Comparison of ENCODE assay signal across 9 mouse cellular contexts in genomic region chr17:8423283-8423682, GRCm38 (mm10). TPM values are rescaled to one million over a fixed set of nuclear protein-coding genes. Genes with fewer than 3 reads are reported as not detected.
DNase-seq lines count a peak whose midpoint lies in the region; ATAC-seq and TF ChIP-seq lines count a peak whose summit lies in the region.
"Had no signal": no experiment of that assay in that cellular context is flagged by ENCODE, and none has a peak within 500 bp of the region (broad histone marks: within the 10 kb centered on the region; RNA-seq: fewer than 3 reads in every experiment).

No protein-coding gene starts in this region.

- no peaks in the 10 kb centered on the region for H3K27me3 ChIP-seq in liver, adult 2 months (ENCODE audit: control insufficient read depth, insufficient read depth, low read length)
- peaks cover 26% of the 10 kb centered on the region for H3K27me3 ChIP-seq in liver, embryonic 12.5 days (replicated peaks)
- peaks cover 14% of the 10 kb centered on the region for H3K27me3 ChIP-seq in Patski

- no peaks in the 10 kb centered on the region for H3K79me2 ChIP-seq in liver, adult 2 months (ENCODE audit: control insufficient read depth, insufficient read depth, low read length)

- no peak overlapping the region for H3K9ac ChIP-seq in liver, adult 2 months (ENCODE audit: low read depth, low read length)
- H3K9ac ChIP-seq in liver, embryonic 12.5 days = no peak overlapping the region
- H3K9ac ChIP-seq: limb, embryonic 13.5 days had no signal

- H3K36me3 ChIP-seq in liver, adult 2 months (ENCODE audit: control insufficient read depth, insufficient read depth, low read length) = no peaks in the 10 kb centered on the region
- H3K36me3 ChIP-seq in liver, embryonic 12.5 days = no peaks in the 10 kb centered on the region
- H3K36me3 ChIP-seq: limb, embryonic 13.5 days had no signal

- peak; percentile 48 for DNase-seq in embryo, embryonic 10 days (ENCODE audit: low spot score)
- DNase-seq in embryo, embryonic 11 days = no peak
- DNase-seq in liver, adult 2 months (ENCODE audit: extremely low read depth, low read depth, low spot score) = peak; percentile 7
- DNase-seq in Patski (ENCODE audit: low read depth, low spot score) = no peak
- DNase-seq in kidney, postnatal 4 days = peak; percentile 66 to 67
- DNase-seq in thymus, postnatal 25 days = peak; percentile 36

- H3K4me2 ChIP-seq in liver, embryonic 12.5 days = no peak overlapping the region
- H3K4me2 ChIP-seq: limb, embryonic 13.5 days had no signal

- ATAC-seq in liver, embryonic 12.5 days = no peak
- no peak for ATAC-seq in Patski
- no peak for ATAC-seq in frontal cortex, adult (ENCODE audit: low TSS enrichment)

- no peak overlapping the region for H3K4me3 ChIP-seq in liver, adult 2 months (ENCODE audit: insufficient read depth, low read depth, low read length)
- no peak overlapping the region for H3K4me3 ChIP-seq in liver, embryonic 12.5 days
- H3K4me3 ChIP-seq: limb, embryonic 13.5 days had no signal

- POLR2A ChIA-PET in Patski (lab: Charles Lee) = no interaction called here

- no peaks in the 10 kb centered on the region for H3K9me3 ChIP-seq in liver, embryonic 12.5 days (replicated peaks)
- H3K9me3 ChIP-seq: limb, embryonic 13.5 days had no signal

- 52% methylated on average over 2 of the region's 2 CpGs for WGBS in liver, adult 2 months
- 36% methylated on average over 2 of the region's 2 CpGs for WGBS in liver, embryonic 12.5 days (ENCODE audit: insufficient replicate concordance)

- peak; percentile 76 for TF ChIP-seq CTCF in liver, adult 2 months (IDR thresholded peaks at IDR 0.05; ENCODE audit: low read depth, low read length)
- TF ChIP-seq CTCF in Patski (IDR thresholded peaks at IDR 0.05) = peak; percentile 64

- peaks cover 5% of the 10 kb centered on the region; the same call in 1 of the 2 replicates for H3K4me1 ChIP-seq in liver, adult 2 months (ENCODE audit: control insufficient read depth, insufficient read depth, low read length)
- no peaks in the 10 kb centered on the region for H3K4me1 ChIP-seq in liver, embryonic 12.5 days
- H3K4me1 ChIP-seq: limb, embryonic 13.5 days had no signal

- no peak for TF ChIP-seq POLR2A in liver, adult 2 months (IDR thresholded peaks at IDR 0.05; ENCODE audit: extremely low read depth, insufficient read depth, low read length)

- in situ Hi-C loops in Patski (cut with MboI; ENCODE audit: low pct_unique_long_range_greater_than_20kb) = no loop called here

- CTCF ChIA-PET in Patski (lab: Charles Lee) = no interaction called here

- no peak overlapping the region for H3K27ac ChIP-seq in liver, adult 2 months (replicated peaks; ENCODE audit: insufficient read depth, low read depth, low read length)
- H3K27ac ChIP-seq in liver, embryonic 12.5 days = no peak overlapping the region
- H3K27ac ChIP-seq: limb, embryonic 13.5 days had no signal

RNA-seq across cellular contexts. Expression of gene T, which starts 10.9 kb away (rescaled TPM):
- total RNA-seq in liver, adult 2 months (2014; rRNA removed) = not detected in 2 replicates
- polyA plus RNA-seq in liver, adult 2 months (2012; rRNA removed) = not detected in 2 replicates
- polyA plus RNA-seq in liver, embryonic 12.5 days (2016; fragmentation: Nextera tagmentation; extraction: Ambion mirVana) = not detected in 2 replicates
- polyA plus RNA-seq in Patski (2021) = not detected

Comparison
In these comparisons a context has a peak if more than half of its experiments do, and no peak if none do; other contexts are left out.
1. DNase-seq: peak in embryo, embryonic 10 days (single experiment), liver, adult 2 months (single experiment), kidney, postnatal 4 days (2 of 2) and thymus, postnatal 25 days (single experiment); none in embryo, embryonic 11 days (single experiment) and Patski (single experiment).